Mouse (Mus musculus): ENCODE measurements around the gene Ttc33. TPM values are rescaled to one million over a fixed set of nuclear protein-coding genes. Genes with fewer than 3 reads are reported as not detected.

Ttc33 gene
- total and polyA plus RNA-seq, 3 experiments = 21.0 to 26.2 TPM; not detected in 1

DNA sequence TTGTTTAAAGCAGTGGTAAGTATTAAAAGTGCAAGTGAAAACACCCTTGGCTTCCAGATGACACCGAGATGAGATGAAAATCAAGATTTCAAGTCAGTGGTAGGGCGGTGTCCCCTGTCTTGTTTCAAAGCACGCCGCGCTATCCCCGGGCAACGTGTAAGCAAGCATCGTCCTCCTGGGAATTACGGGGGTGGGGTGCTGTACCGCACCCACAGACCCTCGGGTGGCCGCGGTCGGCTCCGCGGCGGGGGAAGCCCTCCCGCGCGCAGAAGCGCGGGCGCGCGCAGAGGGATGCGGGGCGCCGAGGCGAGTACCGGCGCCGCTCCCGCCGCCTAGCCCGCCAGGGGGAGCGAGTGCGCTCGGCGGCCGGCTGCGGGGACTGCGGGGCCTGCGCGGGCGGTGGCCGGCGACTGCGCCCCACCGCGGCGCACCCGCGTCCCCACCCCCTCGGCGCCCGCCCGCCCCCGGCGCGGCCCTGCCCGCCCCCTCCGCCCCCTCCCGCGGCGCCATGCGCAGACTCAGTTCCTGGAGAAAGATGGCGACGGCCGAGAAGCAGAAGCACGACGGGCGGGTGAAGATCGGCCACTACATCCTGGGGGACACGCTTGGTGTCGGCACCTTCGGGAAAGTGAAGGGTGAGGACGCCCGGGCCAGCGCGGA is 41.8 kb upstream of the Ttc33 start, which contains the start of gene Prkaa1 (continued):
- TF ChIP-seq MAFK (IDR thresholded peaks at IDR 0.05; ENCODE audit: borderline replicate concordance, low read depth, low read length) = no peak
- no peak; the same call in 1 of the 2 replicates for TF ChIP-seq CHD1 (IDR thresholded peaks at IDR 0.05; ENCODE audit: low read depth, low read length)
- TF ChIP-seq MYB (IDR thresholded peaks at IDR 0.05; ENCODE audit: low read depth, low read length) = no peak
- 0 out of 2 replicates have a peak, but pooled peaks have one; percentile 26 for TF ChIP-seq GATA1 (IDR thresholded peaks at IDR 0.05; ENCODE audit: low read depth, low read length)
- TF ChIP-seq EP300 (IDR thresholded peaks at IDR 0.05; ENCODE audit: low read depth in 1 of 2, low read length in 2 of 2) = no peak
- TF ChIP-seq ZNF384 (IDR thresholded peaks at IDR 0.05; ENCODE audit: low read depth, low read length) = no peak
- no peak for TF ChIP-seq BHLHE40 (IDR thresholded peaks at IDR 0.05; ENCODE audit: borderline replicate concordance, low read depth, low read length)
- TF ChIP-seq SIN3A (IDR thresholded peaks at IDR 0.05; ENCODE audit: low read length) = peak; percentile 17; the same call in 1 of the 2 replicates
- no peak for TF ChIP-seq ZC3H11A (IDR thresholded peaks at IDR 0.05; ENCODE audit: low read depth, low read length)
- TF ChIP-seq ZMIZ1 (IDR thresholded peaks at IDR 0.05; ENCODE audit: low read depth, low read length) = no peak
- TF ChIP-seq TCF12 (IDR thresholded peaks at IDR 0.05; ENCODE audit: low read depth, low read length) = peak; percentile 39

DNA sequence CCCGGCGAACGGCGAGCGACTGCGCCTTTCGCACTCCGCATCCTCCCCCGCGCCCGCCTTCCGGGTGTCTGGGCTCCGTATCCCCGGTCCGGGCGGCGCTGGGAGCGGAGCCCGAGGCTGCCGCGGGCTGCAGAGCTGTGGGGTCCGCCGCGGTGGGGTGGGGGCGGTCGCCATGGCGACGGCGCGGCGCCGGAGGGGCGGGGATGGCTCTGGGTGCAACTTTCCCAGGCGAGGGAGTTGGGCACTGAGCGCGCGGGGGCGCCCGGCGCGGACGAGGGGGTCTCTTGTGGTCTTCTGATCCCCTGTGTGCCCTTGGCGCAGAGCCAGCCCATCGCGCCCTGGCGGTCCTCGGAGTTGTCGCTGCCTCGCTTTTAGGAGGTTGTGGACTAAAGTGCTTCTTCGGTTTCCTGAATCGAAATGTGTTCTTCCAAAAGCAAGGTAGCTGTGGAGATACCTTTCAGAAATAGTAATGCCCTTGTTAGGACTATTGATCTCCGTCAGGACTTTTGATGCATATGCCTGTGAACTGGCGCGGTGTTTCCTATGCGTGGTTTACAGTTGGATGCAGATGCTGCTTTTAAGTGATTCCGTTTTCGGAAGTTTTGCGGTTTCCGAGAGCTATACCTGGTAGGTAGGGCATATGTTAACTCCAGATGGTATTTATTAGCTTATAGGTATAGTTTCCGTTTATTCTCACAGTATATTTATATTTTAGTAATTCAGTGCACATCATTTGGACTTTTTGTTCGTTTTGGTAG is 41.1 kb upstream of the Ttc33 start:
- Histone ChIP-seq H3K9ac (ENCODE audit: control insufficient read depth, low read depth, low read length, poor library complexity, severe bottlenecking) (peak overlapping the region; percentile 95), H3K27me3 (ENCODE audit: control insufficient read depth in 1 of 2, insufficient read depth in 2 of 2, low read length in 2 of 2) (no peaks in the 10 kb centered on the region), H3K4me3 (ENCODE audit: control insufficient read depth in 1 of 2, insufficient read depth in 1 of 2, low read depth in 2 of 2, low read length in 2 of 2) (peak overlapping the region; percentile 77 to 84), H3K9me3 (replicated peaks; ENCODE audit: insufficient read depth, low read length) (no peaks in the 10 kb centered on the region), H3K79me2 (ENCODE audit: control insufficient read depth, insufficient read depth, low read length, poor library complexity) (peaks cover 45% of the 10 kb centered on the region), H3K36me3 (ENCODE audit: control insufficient read depth in 1 of 2, insufficient read depth in 2 of 2, low read length in 2 of 2) (peaks cover 0 to 29% of the 10 kb centered on the region in 2 experiments; a peak in 2 of 4 replicates), H3K4me1 (ENCODE audit: control insufficient read depth in 1 of 2, insufficient read depth in 2 of 2, low read length in 2 of 2) (peaks cover 17 to 21% of the 10 kb centered on the region in 2 experiments), H3K27ac (ENCODE audit: control insufficient read depth, low read depth, low read length) (peak overlapping the region; percentile 68)
- peak; percentile 75 for DNase-seq (ENCODE audit: low read depth, low spot score)
- TF ChIP-seq HCFC1 (IDR thresholded peaks at IDR 0.05; ENCODE audit: low read depth, low read length) (no peak), ZKSCAN1 (IDR thresholded peaks at IDR 0.05; ENCODE audit: low read depth, low read length) (no peak), MAZ (IDR thresholded peaks at IDR 0.05; ENCODE audit: low read depth, low read length) (no peak), UBTF (IDR thresholded peaks at IDR 0.05; ENCODE audit: borderline replicate concordance, insufficient read depth, low read depth, low read length) (peak; percentile 80; the same call in 1 of the 2 replicates), MAX (IDR thresholded peaks at IDR 0.05; ENCODE audit: low read length) (no peak), SMC3 (IDR thresholded peaks at IDR 0.05; ENCODE audit: low read depth, low read length) (no peak), MYC (IDR thresholded peaks at IDR 0.05; ENCODE audit: low read depth, low read length) (0 out of 2 replicates have a peak, but pooled peaks have one; percentile 23), USF2 (IDR thresholded peaks at IDR 0.05; ENCODE audit: borderline replicate concordance in 1 of 2, insufficient read depth in 1 of 2, low read depth in 1 of 2, low read length in 2 of 2) (no peak), POLR2AphosphoS5 (IDR thresholded peaks at IDR 0.05; ENCODE audit: borderline replicate concordance, low read depth, low read length) (no peak), KAT2A (conservative IDR thresholded peaks at IDR 0.05; ENCODE audit: low read depth, low read length) (no peak), TAL1 (IDR thresholded peaks at IDR 0.05; ENCODE audit: low read length) (no peak), JUND (IDR thresholded peaks at IDR 0.05; ENCODE audit: low read depth, low read length) (no peak), SIN3A (IDR thresholded peaks at IDR 0.05; ENCODE audit: low read length) (no peak; the same call in 1 of the 2 replicates), CTCF (IDR thresholded peaks at IDR 0.05 in 2 of 3, conservative IDR thresholded peaks at IDR 0.05 in 1 of 3; ENCODE audit: control insufficient read depth in 1 of 3, insufficient read depth in 1 of 3, low read depth in 2 of 3, low read length in 3 of 3, poor library complexity in 1 of 3, severe bottlenecking in 1 of 3) (0 out of 6 replicates have a peak, but pooled peaks of 1 of the 3 experiments have one; percentile 3), MXI1 (IDR thresholded peaks at IDR 0.05; ENCODE audit: low read depth, low read length) (peak; percentile 61; the same call in 1 of the 2 replicates), ELF1 (IDR thresholded peaks at IDR 0.05; ENCODE audit: low read depth, low read length) (no peak), GATA1 (IDR thresholded peaks at IDR 0.05; ENCODE audit: low read depth, low read length) (no peak), EP300 (IDR thresholded peaks at IDR 0.05; ENCODE audit: low read depth in 1 of 2, low read length in 2 of 2) (0 out of 4 replicates have a peak, but pooled peaks of 1 of the 2 experiments have one; percentile 17), RAD21 (IDR thresholded peaks at IDR 0.05; ENCODE audit: low read depth, low read length) (no peak), MEF2A (IDR thresholded peaks at IDR 0.05; ENCODE audit: extremely low read depth, insufficient replicate concordance, low read depth, low read length, poor library complexity, severe bottlenecking) (no peak), TBP (IDR thresholded peaks at IDR 0.05; ENCODE audit: low read depth, low read length) (no peak), RCOR1 (IDR thresholded peaks at IDR 0.05; ENCODE audit: low read depth, low read length) (no peak), NRF1 (IDR thresholded peaks at IDR 0.05; ENCODE audit: insufficient read depth, low read depth, low read length, poor library complexity, severe bottlenecking) (no peak)
